Mouse (Mus musculus): ENCODE data around the gene Kpna1. TPM values are rescaled to one million over a fixed set of nuclear protein-coding genes. Genes with fewer than 3 reads are reported as not detected.
"Not testable (repeated sequence)": the region's sequence is repeated elsewhere in the genome, so short reads cannot be mapped to it uniquely, and the experiment has no call there.

The Kpna1 gene
- polyA plus RNA-seq, 1 experiment from 2014 or later = 51.8 TPM

- H3K27me3 ChIP-seq (ENCODE audit: insufficient read depth, poor library complexity, severe bottlenecking) = no peaks in the 10 kb centered on the region
- H3K27ac ChIP-seq = peak overlapping the region; percentile 47; the same call in 1 of the 2 replicates
- H3K4me1 ChIP-seq = peaks cover 43% of the 10 kb centered on the region
- WGBS = 47% methylated on average over 8 of the region's 8 CpGs
- H3K4me3 ChIP-seq = no peak overlapping the region
- no peak for DNase-seq (ENCODE audit: low spot score)
- no peaks in the 10 kb centered on the region for H3K9me3 ChIP-seq
- peaks cover 29% of the 10 kb centered on the region for H3K36me3 ChIP-seq
These were observed 79.5 kb downstream of the Kpna1 start for GRCm38 (mm10) chr16:36057933-36058475.

- H3K27me3 ChIP-seq (ENCODE audit: insufficient read depth, poor library complexity, severe bottlenecking); H3K4me3 ChIP-seq; H3K27ac ChIP-seq; DNase-seq (ENCODE audit: low spot score); H3K9me3 ChIP-seq: not testable (repeated sequence)
- H3K4me1 ChIP-seq = peaks cover 44% of the 10 kb centered on the region
- 83% methylated on average over 1 of the region's 1 CpGs for WGBS
- H3K36me3 ChIP-seq = peaks cover 16% of the 10 kb centered on the region
These were observed 84.0 kb downstream of the Kpna1 start for GRCm38 (mm10) chr16:36062534-36062933.

GRCm38 (mm10) chr16:36063315-36063714, 84.8 kb downstream of the Kpna1 start:
- Histone ChIP-seq H3K36me3 (peaks cover 16% of the 10 kb centered on the region), H3K4me1 (peaks cover 47% of the 10 kb centered on the region), H3K27ac (peak overlapping the region; percentile 69; the same call in 1 of the 2 replicates), H3K27me3 (ENCODE audit: insufficient read depth, poor library complexity, severe bottlenecking) (no peaks in the 10 kb centered on the region), H3K4me3 (no peak overlapping the region), H3K9me3 (no peaks in the 10 kb centered on the region)
- 62% methylated on average over 2 of the region's 2 CpGs for WGBS
- no peak for DNase-seq (ENCODE audit: low spot score)

- H3K27ac ChIP-seq = peak overlapping the region; percentile 62; the same call in 1 of the 2 replicates
- H3K4me1 ChIP-seq = peaks cover 51% of the 10 kb centered on the region
- WGBS = 63% methylated on average over 5 of the region's 5 CpGs
- no peaks in the 10 kb centered on the region for H3K9me3 ChIP-seq
- H3K27me3 ChIP-seq (ENCODE audit: insufficient read depth, poor library complexity, severe bottlenecking) = no peaks in the 10 kb centered on the region
- H3K4me3 ChIP-seq = no peak overlapping the region
- peaks cover 22% of the 10 kb centered on the region for H3K36me3 ChIP-seq
- no peak for DNase-seq (ENCODE audit: low spot score)
These were observed 86.4 kb downstream of the Kpna1 start for GRCm38 (mm10) chr16:36064904-36065303.

- no peak overlapping the region for H3K27ac ChIP-seq
- DNase-seq (ENCODE audit: low spot score) = no peak
- peaks cover 53% of the 10 kb centered on the region for H3K4me1 ChIP-seq
- H3K27me3 ChIP-seq (ENCODE audit: insufficient read depth, poor library complexity, severe bottlenecking) = no peaks in the 10 kb centered on the region
- no peak overlapping the region for H3K4me3 ChIP-seq
- 53% methylated on average over 2 of the region's 2 CpGs for WGBS
- peaks cover 14% of the 10 kb centered on the region for H3K36me3 ChIP-seq
- no peaks in the 10 kb centered on the region for H3K9me3 ChIP-seq
These were observed 89.1 kb downstream of the Kpna1 start for GRCm38 (mm10) chr16:36067694-36068093.

GRCm38 (mm10) chr16:36068356-36068755, 89.8 kb downstream of the Kpna1 start:
- no peak for DNase-seq (ENCODE audit: low spot score)
- Histone ChIP-seq H3K27ac (no peak overlapping the region), H3K4me1 (peaks cover 54% of the 10 kb centered on the region), H3K9me3 (no peaks in the 10 kb centered on the region), H3K36me3 (peaks cover 14% of the 10 kb centered on the region), H3K27me3 (ENCODE audit: insufficient read depth, poor library complexity, severe bottlenecking) (no peaks in the 10 kb centered on the region), H3K4me3 (peak overlapping the region; percentile 86; the same call in 1 of the 2 replicates)
- WGBS = 71% methylated on average over 3 of the region's 3 CpGs

- no peak for DNase-seq (ENCODE audit: low spot score)
- Histone ChIP-seq H3K9me3 (no peaks in the 10 kb centered on the region), H3K4me3 (peak overlapping the region; percentile 86), H3K27ac (peak overlapping the region; percentile 95), H3K36me3 (peaks cover 14% of the 10 kb centered on the region), H3K27me3 (ENCODE audit: insufficient read depth, poor library complexity, severe bottlenecking) (no peaks in the 10 kb centered on the region), H3K4me1 (peaks cover 40% of the 10 kb centered on the region)
- 36% methylated on average over 9 of the region's 9 CpGs for WGBS
These were observed 91.4 kb downstream of the Kpna1 start for GRCm38 (mm10) chr16:36069819-36070575.

GRCm38 (mm10) chr16:36071071-36071449, 92.5 kb downstream of the Kpna1 start:
- Histone ChIP-seq H3K9me3 (no peaks in the 10 kb centered on the region), H3K4me1 (peaks cover 32% of the 10 kb centered on the region), H3K27ac (peak overlapping the region; percentile 95), H3K36me3 (peaks cover 14% of the 10 kb centered on the region), H3K27me3 (ENCODE audit: insufficient read depth, poor library complexity, severe bottlenecking) (no peaks in the 10 kb centered on the region), H3K4me3 (peak overlapping the region; percentile 86)
- WGBS = under 1% methylated on average over 16 of the region's 16 CpGs
- DNase-seq (ENCODE audit: low spot score) = no peak

GRCm38 (mm10) chr16:36071450-36072379, 93.2 kb downstream of the Kpna1 start, which contains the start of the genes Fam162a and Ccdc58:
TSS of gene Fam162a (minus strand) at chr16:36071594.
TSS of gene Ccdc58 (plus strand) at chr16:36071685.
- under 1% methylated on average over 76 of the region's 81 CpGs for WGBS

GRCm38 (mm10) chr16:36072410-36073011, 94.0 kb downstream of the Kpna1 start:
- Histone ChIP-seq H3K4me3 (peak overlapping the region; percentile 86), H3K36me3 (peaks cover 6% of the 10 kb centered on the region; the same call in 1 of the 2 replicates), H3K27me3 (ENCODE audit: insufficient read depth, poor library complexity, severe bottlenecking) (no peaks in the 10 kb centered on the region), H3K4me1 (peaks cover 29% of the 10 kb centered on the region), H3K9me3 (no peaks in the 10 kb centered on the region), H3K27ac (peak overlapping the region; percentile 95)
- WGBS = 26% methylated on average over 8 of the region's 8 CpGs
- DNase-seq (ENCODE audit: low spot score) = no peak

More at GRCm38 (mm10) chr16:36071450-36072379, 93.2 kb downstream of the Kpna1 start, which contains the start of the genes Fam162a and Ccdc58:
- DNase-seq (ENCODE audit: low spot score) = peak; percentile 96
- H3K4me3 ChIP-seq = peak within 1 kb of the TSS; percentile 86
- no peaks in the 10 kb centered on the region for H3K9me3 ChIP-seq
- no peaks in the 10 kb centered on the region for H3K27me3 ChIP-seq (ENCODE audit: insufficient read depth, poor library complexity, severe bottlenecking)
- peaks cover 29% of the 10 kb centered on the region for H3K4me1 ChIP-seq
- H3K36me3 ChIP-seq = peaks cover 12% of the 10 kb centered on the region
- peak within 1 kb of the TSS; percentile 95 for H3K27ac ChIP-seq

GRCm38 (mm10) chr16:36074772-36075171, 96.2 kb downstream of the Kpna1 start:
- peaks cover 7% of the 10 kb centered on the region; the same call in 1 of the 2 replicates for H3K4me1 ChIP-seq
- 90% methylated on average over 3 of the region's 3 CpGs for WGBS
- H3K27me3 ChIP-seq (ENCODE audit: insufficient read depth, poor library complexity, severe bottlenecking) = no peaks in the 10 kb centered on the region
- H3K27ac ChIP-seq = no peak overlapping the region
- H3K9me3 ChIP-seq = no peaks in the 10 kb centered on the region
- H3K36me3 ChIP-seq = no peaks in the 10 kb centered on the region; the same call in 1 of the 2 replicates
- H3K4me3 ChIP-seq = no peak overlapping the region
- no peak for DNase-seq (ENCODE audit: low spot score)

GRCm38 (mm10) chr16:36079916-36080315, 101.4 kb downstream of the Kpna1 start:
- Histone ChIP-seq H3K36me3 (peaks cover 28% of the 10 kb centered on the region), H3K27me3 (ENCODE audit: insufficient read depth, poor library complexity, severe bottlenecking) (no peaks in the 10 kb centered on the region), H3K9me3 (no peaks in the 10 kb centered on the region), H3K27ac (no peak overlapping the region), H3K4me3 (no peak overlapping the region), H3K4me1 (no peaks in the 10 kb centered on the region)
- DNase-seq (ENCODE audit: low spot score) = no peak
- WGBS = 93% methylated on average over 3 of the region's 3 CpGs

All from heart, embryonic 10.5 days (tissue).